Mouse (Mus musculus) kidney, adult 2 months (tissue): ENCODE results near the gene Ap2a2.

Experiments
- CTCF ChIP-seq: fragments of 200-500 bp; conservative IDR thresholded peaks from 2 replicates; pipeline ENCODE4 v1.5.1; 2011; ENCODE audit warnings: low read depth, mild to moderate bottlenecking, control low read depth, low read length, moderate library complexity, mixed read lengths; ENCODE audit not compliant: insufficient read depth, insufficient read length
- POLR2A ChIP-seq: fragments of 200-500 bp; IDR thresholded peaks from one replicate; pipeline ENCODE4 v1.6.1; 2011; ENCODE audit warnings: low read depth, low read length, control low read depth

DNA sequence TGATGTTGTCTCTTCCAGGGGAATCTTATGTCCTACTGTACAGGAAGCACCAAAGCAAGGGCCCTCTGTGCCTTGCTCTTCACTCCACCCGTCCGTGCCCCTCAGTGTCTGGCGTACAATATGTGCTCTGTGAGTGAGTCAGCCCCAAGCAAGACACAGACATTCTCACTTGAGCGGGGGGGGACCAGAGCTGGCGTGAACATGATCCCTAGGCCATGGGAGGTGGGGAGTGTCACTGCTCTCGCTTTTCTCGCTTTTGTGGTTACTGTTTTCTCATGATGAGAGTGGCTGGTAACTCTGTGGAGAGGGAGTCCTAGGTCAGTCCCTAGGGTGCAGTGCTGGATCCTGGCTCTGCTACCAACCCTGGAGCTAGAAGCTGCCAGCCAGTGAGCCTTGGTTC lies 2.6 kb downstream of the Ap2a2 start:
- no peak for TF ChIP-seq CTCF
- no peak for TF ChIP-seq POLR2A
